Mouse (Mus musculus): ENCODE data around the gene Smg5.

GRCm38 (mm10) chr3:88398666-88399065 is 62.6 kb downstream of the Smg5 start:
- TF ChIP-seq CTCF (IDR thresholded peaks at IDR 0.05; ENCODE audit: control insufficient read depth, insufficient read depth, insufficient replicate concordance, low read depth, low read length) (no peak), POLR2A (IDR thresholded peaks at IDR 0.05; ENCODE audit: control insufficient read depth, low read depth, low read length) (no peak)

All from testis, adult 2 months (tissue).